Mouse (Mus musculus) kidney, adult 2 months (tissue): Measurements from ENCODE around the gene Dnajc16.

ENCODE experiments used
- CTCF ChIP-seq: fragments of 200-500 bp; conservative IDR thresholded peaks from 2 replicates; pipeline ENCODE4 v1.5.1; 2011; ENCODE audit warnings: low read depth, mild to moderate bottlenecking, control low read depth, low read length, moderate library complexity, mixed read lengths; ENCODE audit not compliant: insufficient read depth, insufficient read length
- POLR2A ChIP-seq: fragments of 200-500 bp; IDR thresholded peaks from one replicate; pipeline ENCODE4 v1.6.1; 2011; ENCODE audit warnings: low read depth, low read length, control low read depth

GRCm38 (mm10) chr4:141715027-141715426 lies 75.7 kb downstream of the Dnajc16 start:
- TF ChIP-seq POLR2A: no peak
- no peak for TF ChIP-seq CTCF
